Mouse (Mus musculus) lung, postnatal 14 days (tissue): ENCODE results near the gene Mfsd12.

ENCODE experiments used
- DNase-seq: peaks from one replicate; pipeline ENCODE4 v3.0.0; 2021

The Mfsd12 gene

GRCm38 (mm10) chr10:81383802-81384604, 26.7 kb downstream of the Mfsd12 start, which contains the start of the genes Dohh and Gm48551:
Dohh (plus strand) TSS chr10:81384428.
Gm48551 (plus strand) TSS chr10:81384466.
- DNase-seq: peak; percentile 100

- no peak for DNase-seq
These were observed 27.3 kb downstream of the Mfsd12 start for GRCm38 (mm10) chr10:81384605-81384982.

- DNase-seq: no peak
These were observed 28.5 kb downstream of the Mfsd12 start for GRCm38 (mm10) chr10:81385603-81386306.

GRCm38 (mm10) chr10:81387716-81388115, 30.4 kb downstream of the Mfsd12 start:
- DNase-seq: no peak

- no peak for DNase-seq
These were observed 31.3 kb downstream of the Mfsd12 start, which contains the start of gene Gm48552 for GRCm38 (mm10) chr10:81388505-81389055. Gm48552 (plus strand) TSS chr10:81389005.

GRCm38 (mm10) chr10:81389373-81389772, 32.1 kb downstream of the Mfsd12 start:
- no peak for DNase-seq

GRCm38 (mm10) chr10:81389801-81390677, 32.7 kb downstream of the Mfsd12 start:
- DNase-seq: peak; percentile 83

- no peak for DNase-seq
These were observed 33.3 kb downstream of the Mfsd12 start for GRCm38 (mm10) chr10:81390678-81390965.

- DNase-seq: no peak
These were observed 35.0 kb downstream of the Mfsd12 start for GRCm38 (mm10) chr10:81392270-81392669.

- DNase-seq: no peak
These were observed 35.5 kb downstream of the Mfsd12 start, which contains the start of gene Smim24 for GRCm38 (mm10) chr10:81392781-81393185. Smim24 (plus strand) TSS chr10:81393051.

GRCm38 (mm10) chr10:81393456-81394063, 36.3 kb downstream of the Mfsd12 start:
- peak; percentile 49 for DNase-seq

- peak; percentile 82 for DNase-seq
These were observed 37.8 kb downstream of the Mfsd12 start for GRCm38 (mm10) chr10:81395127-81395526.

GRCm38 (mm10) chr10:81395865-81396264, 38.6 kb downstream of the Mfsd12 start:
- DNase-seq: no peak

GRCm38 (mm10) chr10:81396749-81397148, 39.5 kb downstream of the Mfsd12 start:
- DNase-seq: no peak

GRCm38 (mm10) chr10:81399296-81399695, 42.0 kb downstream of the Mfsd12 start:
- no peak for DNase-seq

GRCm38 (mm10) chr10:81399798-81400308, 42.6 kb downstream of the Mfsd12 start:
- DNase-seq: no peak

GRCm38 (mm10) chr10:81400371-81401204, 43.3 kb downstream of the Mfsd12 start:
- no peak for DNase-seq

- DNase-seq: no peak
These were observed 43.9 kb downstream of the Mfsd12 start for GRCm38 (mm10) chr10:81401205-81401520.

GRCm38 (mm10) chr10:81401521-81402226, 44.4 kb downstream of the Mfsd12 start:
- peak; percentile 79 for DNase-seq

GRCm38 (mm10) chr10:81402227-81402765, 45.0 kb downstream of the Mfsd12 start:
- no peak for DNase-seq
